Mouse (Mus musculus) kidney, adult 2 months (tissue): ENCODE results near the gene Gm10563.

Experiments used
- CTCF ChIP-seq: fragments of 200-500 bp; conservative IDR thresholded peaks from 2 replicates; pipeline ENCODE4 v1.5.1; 2011; ENCODE audit warnings: low read depth, mild to moderate bottlenecking, control low read depth, low read length, moderate library complexity, mixed read lengths; ENCODE audit not compliant: insufficient read depth, insufficient read length
- POLR2A ChIP-seq: fragments of 200-500 bp; IDR thresholded peaks from one replicate; pipeline ENCODE4 v1.6.1; 2011; ENCODE audit warnings: low read depth, low read length, control low read depth

GRCm38 (mm10) chr4:155568632-155569370 is 76.4 kb downstream of the Gm10563 start:
- no peak for TF ChIP-seq POLR2A
- TF ChIP-seq CTCF: no peak
